Mouse (Mus musculus) spleen, adult 2 months (tissue): Measurements from ENCODE around the gene Noxa1.

Source experiments
- CTCF ChIP-seq: fragments of 200-500 bp; IDR thresholded peaks from 2 replicates; pipeline ENCODE4 v1.5.1; 2011; ENCODE audit warnings: mild to moderate bottlenecking, inconsistent platforms; ENCODE audit not compliant: insufficient read depth, insufficient read length, insufficient replicate concordance; ENCODE audit errors: extremely low read depth
- POLR2A ChIP-seq: fragments of 200-500 bp; IDR thresholded peaks from 2 replicates; pipeline ENCODE4 v1.6.1; 2011; ENCODE audit warnings: low read depth, low read length, inconsistent platforms

GRCm38 (mm10) chr2:25083697-25084096, 11.3 kb downstream of the Noxa1 start:
- TF ChIP-seq POLR2A (no peak), CTCF (no peak)
